Mouse (Mus musculus) heart, adult 2 months (tissue): ENCODE data around the gene Cfap97.

Source experiments
- CTCF ChIP-seq: fragments of 200-600 bp; IDR thresholded peaks from 2 replicates; pipeline ENCODE4 v1.8.1; 2022; ENCODE audit warnings: antibody characterized with exemption, mild to moderate bottlenecking, moderate library complexity
- EP300 ChIP-seq: fragments of 200-500 bp; IDR thresholded peaks from 2 replicates; pipeline ENCODE4 v1.6.1; 2011; ENCODE audit warnings: low read depth, low read length, control low read depth; ENCODE audit not compliant: insufficient read depth
- POLR2A ChIP-seq: fragments of 200-500 bp; IDR thresholded peaks from 2 replicates; pipeline ENCODE4 v1.6.1; 2011; ENCODE audit warnings: mild to moderate bottlenecking, low read depth, low read length, control low read depth; ENCODE audit not compliant: insufficient read depth

DNA sequence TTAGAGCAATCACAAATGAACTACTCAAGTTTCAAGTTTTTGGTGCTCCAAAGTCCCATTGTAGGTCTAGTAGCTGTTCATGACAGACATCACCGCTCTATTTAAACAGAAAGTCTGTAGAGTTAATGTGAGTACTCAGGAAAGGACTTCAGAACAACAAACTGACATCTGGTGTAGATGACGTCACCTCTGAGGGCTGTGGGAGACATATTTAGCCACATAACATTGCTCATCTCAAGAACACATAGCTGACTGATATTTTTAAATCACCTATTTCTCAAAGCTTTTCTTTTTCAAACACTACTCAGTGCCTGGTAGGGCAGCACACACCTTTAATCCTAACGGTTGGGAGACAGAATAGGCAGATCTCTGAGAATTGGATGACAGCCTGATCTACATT is 34.4 kb upstream of the Cfap97 start:
- no peak for TF ChIP-seq CTCF
- TF ChIP-seq POLR2A: no peak
- TF ChIP-seq EP300: no peak
